Mouse (Mus musculus) urinary bladder, adult 2 months (tissue): ENCODE results near the gene Lrrc75a. TPM values are rescaled to one million over a fixed set of nuclear protein-coding genes. Genes with fewer than 3 reads are reported as not detected.

Experiments used
- DNase-seq: peaks from one replicate; pipeline ENCODE4 v3.0.0; 2022; ENCODE audit warnings: low spot score
- polyA plus RNA-seq: library from polyadenylated mRNA; depleted of rRNA; stranded (reverse); fragments of >200 nt; gene quantifications from 2 replicates; pipeline ENCODE4 v1.2.3, GENCODE M21; 2012

The Lrrc75a gene
- polyA plus RNA-seq, 1 experiment: 15.4 TPM

GRCm38 (mm10) chr11:62645732-62646494, 2.4 kb downstream of the Lrrc75a start:
- DNase-seq: no peak

- no peak for DNase-seq
These were observed 3.0 kb downstream of the Lrrc75a start for GRCm38 (mm10) chr11:62645337-62645675.

- DNase-seq: no peak
These were observed 3.6 kb downstream of the Lrrc75a start for GRCm38 (mm10) chr11:62644602-62645336.

- DNase-seq: no peak
These were observed 4.5 kb downstream of the Lrrc75a start for GRCm38 (mm10) chr11:62643681-62644363.

- peak; percentile 33 for DNase-seq
These were observed 5.2 kb downstream of the Lrrc75a start for GRCm38 (mm10) chr11:62643011-62643631.

- DNase-seq: no peak
These were observed 6.1 kb downstream of the Lrrc75a start for GRCm38 (mm10) chr11:62642023-62642844.

- DNase-seq: no peak
These were observed 7.9 kb downstream of the Lrrc75a start for GRCm38 (mm10) chr11:62640378-62640777.

- DNase-seq: no peak
These were observed 9.9 kb downstream of the Lrrc75a start for GRCm38 (mm10) chr11:62638402-62638801.

GRCm38 (mm10) chr11:62637806-62638205, 10.5 kb downstream of the Lrrc75a start:
- no peak for DNase-seq

- no peak for DNase-seq
These were observed 10.9 kb downstream of the Lrrc75a start for GRCm38 (mm10) chr11:62637401-62637800.

GRCm38 (mm10) chr11:62636840-62637221, 11.5 kb downstream of the Lrrc75a start:
- DNase-seq: no peak

GRCm38 (mm10) chr11:62636105-62636839, 12.1 kb downstream of the Lrrc75a start:
- DNase-seq: no peak

GRCm38 (mm10) chr11:62635406-62635805, 12.9 kb downstream of the Lrrc75a start:
- DNase-seq: no peak

- DNase-seq: no peak
These were observed 17.2 kb downstream of the Lrrc75a start for GRCm38 (mm10) chr11:62631138-62631537.

- DNase-seq: no peak
These were observed 18.0 kb downstream of the Lrrc75a start for GRCm38 (mm10) chr11:62630225-62630821.

- DNase-seq: no peak
These were observed 18.7 kb downstream of the Lrrc75a start for GRCm38 (mm10) chr11:62629352-62630224.

GRCm38 (mm10) chr11:62624341-62625291, 23.7 kb downstream of the Lrrc75a start:
- no peak for DNase-seq

GRCm38 (mm10) chr11:62622850-62623249, 25.5 kb downstream of the Lrrc75a start:
- no peak for DNase-seq
